Mouse (Mus musculus): Measurements from ENCODE around the gene Il10rb.

Gene Il10rb

GRCm38 (mm10) chr16:91405640-91406584 is at the start of gene Il10rb:
Il10rb (plus strand) TSS chr16:91406164.
- peak; percentile 43 for DNase-seq (ENCODE audit: low read depth, low spot score)

DNA sequence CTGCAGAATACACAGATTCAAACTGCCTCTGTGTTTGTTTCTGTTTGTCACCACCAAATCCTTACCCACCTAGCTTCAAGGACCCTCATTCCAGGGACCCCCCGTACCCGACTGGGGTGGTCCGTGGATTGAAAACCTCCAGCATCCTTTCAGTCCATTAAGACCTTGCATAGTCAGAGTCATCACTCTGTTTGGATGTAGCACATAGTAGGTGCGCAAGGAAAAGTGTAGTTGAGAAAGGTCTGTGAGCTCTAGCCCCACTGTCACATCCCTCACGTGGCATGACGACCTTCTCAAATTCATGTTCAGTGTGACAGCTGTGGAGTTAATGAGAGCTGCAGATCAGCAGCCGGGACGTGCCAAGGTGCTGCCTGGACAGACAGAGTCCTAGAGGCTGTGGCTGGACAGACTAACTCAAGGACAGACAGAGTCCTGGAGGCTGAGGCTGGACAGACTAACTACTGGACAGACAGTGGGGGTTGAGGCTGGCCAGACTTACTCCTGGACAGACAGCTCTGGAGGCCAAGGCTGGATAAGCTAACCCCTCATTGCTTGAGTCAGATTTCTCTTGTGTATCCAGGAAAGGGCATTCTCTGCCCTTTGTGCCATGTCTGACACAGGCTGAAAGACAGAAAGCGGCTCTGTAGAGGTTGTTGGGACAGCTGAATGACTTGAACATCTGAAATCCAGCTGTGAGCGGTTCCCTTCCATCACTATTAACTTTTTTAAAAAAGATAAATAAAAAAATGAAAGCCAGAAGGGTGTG is 49.0 kb upstream of the Il10rb start:
- DNase-seq (ENCODE audit: low read depth, low spot score) = no peak

- DNase-seq (ENCODE audit: low read depth, low spot score) = no peak
Observed at GRCm38 (mm10) chr16:91357526-91357900, 48.5 kb upstream of the Il10rb start.

DNA sequence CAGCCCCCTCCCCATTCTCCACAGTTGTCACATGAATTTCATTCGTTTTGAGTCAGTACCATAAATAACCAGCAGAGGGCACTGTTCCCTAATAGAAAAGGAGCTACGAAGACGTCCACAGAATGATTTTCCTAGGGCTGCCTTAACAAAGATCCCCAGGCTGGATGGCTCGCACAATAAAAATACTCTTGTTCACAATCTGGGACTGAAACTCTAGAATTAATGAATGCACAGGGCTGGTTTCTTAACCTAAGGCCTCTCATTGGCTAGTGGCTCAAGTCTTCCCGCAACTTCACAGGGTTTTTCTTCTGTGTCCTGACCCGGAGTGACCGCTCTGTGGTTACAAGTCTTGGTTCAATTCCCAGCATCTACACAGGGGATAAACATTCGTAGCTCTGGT is 47.4 kb upstream of the Il10rb start:
- DNase-seq (ENCODE audit: low read depth, low spot score) = peak; percentile 69

DNA sequence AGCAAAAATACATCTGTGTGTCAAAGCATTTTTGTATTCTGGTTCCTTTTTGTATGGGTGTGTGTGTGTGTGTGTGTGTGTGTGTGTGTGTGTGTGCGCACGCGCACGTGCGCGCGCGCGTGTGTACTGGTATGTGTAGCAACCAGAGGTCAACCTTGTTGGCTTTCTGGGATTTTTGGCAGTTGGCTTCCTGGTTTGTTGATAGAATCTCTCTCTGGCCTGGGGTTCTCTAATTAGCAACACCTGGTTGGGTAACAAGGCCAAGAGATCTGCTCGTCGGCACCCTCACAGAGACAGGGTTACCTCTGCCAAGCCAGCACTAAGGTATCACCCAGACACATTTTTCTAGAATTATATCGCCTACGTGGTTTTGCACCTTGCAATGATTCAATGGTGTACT is 46.4 kb upstream of the Il10rb start:
- DNase-seq (ENCODE audit: low read depth, low spot score) = no peak

GRCm38 (mm10) chr16:91360162-91360561 is 45.8 kb upstream of the Il10rb start:
- no peak for DNase-seq (ENCODE audit: low read depth, low spot score)

- DNase-seq (ENCODE audit: low read depth, low spot score) = no peak
Observed at GRCm38 (mm10) chr16:91362006-91362405, 44.0 kb upstream of the Il10rb start.

- DNase-seq (ENCODE audit: low read depth, low spot score) = no peak
Observed at GRCm38 (mm10) chr16:91362616-91363272, 43.2 kb upstream of the Il10rb start.

- DNase-seq (ENCODE audit: low read depth, low spot score) = no peak
Observed at GRCm38 (mm10) chr16:91363483-91363882, 42.5 kb upstream of the Il10rb start.

DNA sequence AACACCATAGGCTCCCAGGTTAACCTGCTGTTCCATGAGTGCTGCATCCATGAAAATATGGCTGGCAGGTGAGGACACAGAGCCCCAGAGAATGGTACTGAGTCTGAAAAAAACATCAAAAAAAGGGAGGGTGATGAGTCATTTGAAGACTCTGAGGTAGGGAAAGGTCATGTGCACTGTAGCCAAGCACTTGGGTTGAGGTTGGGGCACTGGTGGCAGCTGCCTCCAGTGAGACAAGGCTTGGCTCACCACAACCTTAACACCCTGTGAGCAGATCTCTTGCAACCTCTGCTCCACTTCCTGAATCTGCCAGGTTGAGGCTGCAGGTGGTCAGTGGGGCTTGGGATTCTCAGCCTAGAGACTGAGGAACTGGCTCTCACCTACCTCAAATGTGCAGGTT is 39.4 kb upstream of the Il10rb start:
- DNase-seq (ENCODE audit: low read depth, low spot score) = no peak

GRCm38 (mm10) chr16:91367066-91367465 is 38.9 kb upstream of the Il10rb start:
- DNase-seq (ENCODE audit: low read depth, low spot score) = no peak

DNA sequence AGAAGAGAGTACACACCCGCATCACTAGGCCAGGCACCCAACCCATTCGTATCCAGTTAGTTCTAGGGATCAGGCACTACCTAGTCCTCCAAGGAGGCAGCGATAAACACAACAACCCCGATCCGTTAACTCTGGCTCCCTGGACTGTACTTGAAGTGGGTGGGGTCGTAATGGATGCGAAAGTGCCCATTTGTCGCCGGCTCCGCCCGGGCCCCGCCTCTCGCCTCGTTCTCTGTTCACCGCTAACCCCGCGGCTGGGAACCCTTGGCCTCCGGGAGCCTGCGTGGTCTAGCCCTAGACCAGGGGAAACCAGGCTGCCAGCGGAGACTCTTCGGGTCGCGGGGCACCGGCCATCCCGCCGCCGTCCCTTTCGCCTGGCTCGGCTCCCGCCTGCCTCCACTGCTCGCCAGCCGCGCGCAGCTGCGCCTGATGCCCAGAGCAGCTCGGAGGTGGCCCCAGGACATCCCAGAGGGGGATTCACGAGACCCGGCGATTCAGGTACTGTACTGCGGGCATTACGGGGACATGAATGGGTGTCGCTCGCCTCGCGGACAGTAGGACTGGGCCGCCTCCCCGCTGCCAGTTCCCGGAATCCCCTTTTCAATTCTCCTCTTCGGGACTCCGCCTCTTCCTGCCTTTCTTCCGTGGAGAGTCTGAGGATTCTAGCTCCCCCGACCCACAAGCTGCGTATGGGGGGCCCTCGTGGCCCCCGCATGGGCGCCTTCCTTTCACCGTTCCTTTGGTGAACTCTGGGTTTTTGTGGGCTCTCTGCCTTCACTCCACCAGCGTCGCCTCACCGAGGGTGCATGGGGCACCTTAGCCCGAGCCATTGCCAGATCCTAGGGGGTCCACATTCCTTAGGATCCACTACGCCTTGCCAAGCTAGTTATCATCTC is 33.1 kb upstream of the Il10rb start, which contains the start of gene Ifnar2:
Gene Ifnar2 (plus strand): TSS at position 207 of the 896 bp plus-strand sequence.
- peak; percentile 80 for DNase-seq (ENCODE audit: low read depth, low spot score)

- no peak for DNase-seq (ENCODE audit: low read depth, low spot score)
Observed at GRCm38 (mm10) chr16:91373473-91374252, 32.3 kb upstream of the Il10rb start.

DNA sequence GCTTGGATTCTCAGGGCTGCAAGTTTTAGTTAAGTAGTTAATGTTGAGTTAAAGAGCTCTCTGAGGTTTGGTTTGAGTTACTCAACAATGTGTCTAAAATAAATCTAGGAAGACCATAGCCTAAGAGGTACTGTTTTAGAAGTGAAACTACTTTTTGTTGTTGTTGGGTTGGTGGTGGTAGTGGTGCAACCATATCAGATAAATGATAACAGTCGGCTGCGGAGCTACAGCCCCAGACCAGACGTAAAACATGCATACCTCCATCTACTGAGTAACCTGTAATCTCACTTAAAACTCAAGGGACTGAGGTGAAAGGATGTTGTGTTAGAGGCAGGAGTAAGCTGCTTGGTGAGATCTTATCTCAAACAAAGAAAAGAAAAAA is 31.7 kb upstream of the Il10rb start:
- no peak for DNase-seq (ENCODE audit: low read depth, low spot score)

- no peak for DNase-seq (ENCODE audit: low read depth, low spot score)
Observed at GRCm38 (mm10) chr16:91376701-91377100, 29.3 kb upstream of the Il10rb start.

DNA sequence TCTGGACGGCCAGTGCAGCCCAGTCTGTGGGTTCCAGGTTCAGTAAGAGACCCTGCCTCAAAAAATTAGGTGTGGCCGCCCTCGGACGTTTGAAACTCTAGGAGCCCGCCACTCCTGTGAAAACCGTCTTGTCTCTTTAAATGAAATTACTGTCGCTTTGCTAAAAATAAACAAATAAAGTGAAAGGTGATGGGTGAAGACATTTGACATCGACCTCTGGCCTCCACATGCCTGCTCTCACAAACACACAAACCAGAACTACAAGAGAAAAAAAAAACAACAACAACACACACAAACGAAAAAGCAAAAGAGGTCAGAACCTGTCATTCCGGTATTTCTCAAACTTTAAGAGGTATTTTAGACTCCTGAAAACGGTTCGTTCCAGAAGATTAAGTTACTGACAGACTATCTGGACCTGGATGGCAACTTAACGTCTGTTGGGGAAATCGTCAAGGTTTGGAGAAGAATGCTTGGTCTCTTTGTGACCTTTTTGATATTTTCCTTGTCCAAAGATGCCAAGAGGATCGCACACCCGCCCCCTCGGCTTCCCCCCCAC is 27.5 kb upstream of the Il10rb start:
- DNase-seq (ENCODE audit: low read depth, low spot score) = no peak

- no peak for DNase-seq (ENCODE audit: low read depth, low spot score)
Observed at GRCm38 (mm10) chr16:91378991-91379390, 27.0 kb upstream of the Il10rb start.

DNA sequence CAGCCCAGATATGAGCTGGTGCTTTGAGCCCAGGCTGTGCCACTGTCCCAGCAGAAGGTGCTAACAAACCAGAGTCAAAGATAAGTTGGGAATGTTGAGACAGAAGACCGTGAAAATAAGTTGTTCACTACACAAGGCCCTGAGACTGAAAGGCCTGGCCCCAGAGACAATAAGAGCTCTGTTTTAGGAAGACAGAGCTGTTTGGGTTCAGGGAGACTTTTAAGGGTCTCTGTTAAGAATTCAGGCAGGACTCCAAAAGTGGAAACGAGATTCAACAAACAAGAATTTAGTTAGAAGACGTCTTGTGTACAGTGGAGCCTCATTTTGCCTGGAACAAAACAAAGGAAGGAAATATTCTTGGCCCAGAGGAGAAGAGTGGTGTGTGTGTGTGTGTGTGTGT is 26.6 kb upstream of the Il10rb start:
- DNase-seq (ENCODE audit: low read depth, low spot score) = no peak

GRCm38 (mm10) chr16:91380151-91380550 is 25.8 kb upstream of the Il10rb start:
- no peak for DNase-seq (ENCODE audit: low read depth, low spot score)

- no peak for DNase-seq (ENCODE audit: low read depth, low spot score)
Observed at GRCm38 (mm10) chr16:91381606-91382005, 24.4 kb upstream of the Il10rb start.
